Mouse (Mus musculus): ENCODE results near the gene Olfr617.
"Not testable (repeated sequence)": the region's sequence is repeated elsewhere in the genome, so short reads cannot be mapped to it uniquely, and the experiment has no call there.

Gene Olfr617

DNA sequence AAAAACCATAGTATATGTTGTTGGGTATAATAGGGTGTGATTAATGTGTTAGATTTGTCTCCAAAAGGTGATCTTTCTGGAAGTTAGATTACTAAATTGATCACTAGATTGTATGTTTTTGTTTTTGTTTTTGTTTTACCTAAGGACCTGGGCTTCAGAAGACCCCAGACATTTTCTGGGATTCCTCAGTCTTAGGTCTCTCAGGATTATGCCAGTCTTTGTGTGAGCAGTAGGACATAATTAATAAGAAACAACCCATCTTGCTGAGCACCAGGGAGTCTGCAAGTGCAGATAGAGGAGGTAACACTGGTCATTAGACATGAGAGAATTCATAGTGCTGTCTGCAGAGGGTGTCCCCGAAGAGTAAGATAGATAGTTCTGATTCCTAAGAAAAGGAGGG lies at the start of gene Olfr617:
Gene Olfr617 (plus strand): TSS at position 301 of the 400 bp plus-strand sequence.
- DNase-seq (ENCODE audit: low spot score): no peak

GRCm38 (mm10) chr7:103542617-103543016 lies 30.2 kb upstream of the Olfr617 start, which contains the start of gene Olfr612:
Gene Olfr612 (minus strand): TSS chr7:103542717.
- DNase-seq (ENCODE audit: low spot score): not testable (repeated sequence)

DNA sequence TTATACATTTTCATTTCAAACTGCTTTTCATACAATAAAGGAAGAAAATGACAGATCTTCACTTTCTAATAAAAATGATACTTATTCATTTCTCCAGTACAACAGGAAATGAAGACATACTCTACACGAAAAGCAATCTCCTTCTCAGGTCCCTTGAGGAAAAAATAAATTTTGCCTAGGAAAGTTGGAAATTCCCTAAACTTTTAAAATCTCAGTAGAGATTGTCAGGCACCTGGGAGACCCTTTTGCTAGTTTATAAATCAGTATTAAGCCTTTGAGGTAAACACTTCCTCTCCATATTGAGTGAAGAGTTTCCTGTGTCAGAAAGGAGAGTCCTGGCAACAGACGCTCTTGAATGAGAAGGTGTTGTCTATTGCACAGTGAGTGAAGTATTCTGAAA lies 25.1 kb upstream of the Olfr617 start, which contains the start of gene Olfr613:
Gene Olfr613 (plus strand): TSS at position 301 of the 400 bp plus-strand sequence.
- no peak for DNase-seq (ENCODE audit: low spot score)

DNA sequence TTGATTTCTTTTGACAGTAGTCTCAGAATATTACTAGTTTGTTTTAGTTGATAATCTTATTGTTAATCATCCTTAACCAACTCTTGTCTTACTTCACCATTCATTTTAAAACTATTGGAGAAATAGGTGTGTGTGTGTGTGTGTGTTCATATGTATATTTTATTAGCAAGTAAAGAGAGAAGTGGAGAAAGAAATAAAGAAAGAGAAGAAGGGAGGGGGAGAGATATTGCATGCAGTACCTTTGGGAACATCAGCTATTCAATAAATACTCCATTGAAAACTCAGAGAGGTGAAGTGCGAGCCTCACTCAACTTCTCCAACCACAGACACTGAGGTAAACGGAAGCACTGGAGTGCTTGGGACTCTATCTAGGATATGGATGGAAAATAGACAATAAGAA lies 17.1 kb upstream of the Olfr617 start, which contains the start of gene Olfr615:
Gene Olfr615 (plus strand): TSS at position 301 of the 400 bp plus-strand sequence.
- DNase-seq (ENCODE audit: low spot score): no peak

- DNase-seq (ENCODE audit: low spot score): no peak
Measured at GRCm38 (mm10) chr7:103569043-103569442, 3.8 kb upstream of the Olfr617 start, which contains the start of gene Olfr616. Gene Olfr616 (minus strand): TSS chr7:103569143.

GRCm38 (mm10) chr7:103589803-103590202 lies 16.9 kb downstream of the Olfr617 start, which contains the start of gene Olfr618:
Gene Olfr618 (plus strand): TSS chr7:103590103.
- DNase-seq (ENCODE audit: low spot score): no peak

DNA sequence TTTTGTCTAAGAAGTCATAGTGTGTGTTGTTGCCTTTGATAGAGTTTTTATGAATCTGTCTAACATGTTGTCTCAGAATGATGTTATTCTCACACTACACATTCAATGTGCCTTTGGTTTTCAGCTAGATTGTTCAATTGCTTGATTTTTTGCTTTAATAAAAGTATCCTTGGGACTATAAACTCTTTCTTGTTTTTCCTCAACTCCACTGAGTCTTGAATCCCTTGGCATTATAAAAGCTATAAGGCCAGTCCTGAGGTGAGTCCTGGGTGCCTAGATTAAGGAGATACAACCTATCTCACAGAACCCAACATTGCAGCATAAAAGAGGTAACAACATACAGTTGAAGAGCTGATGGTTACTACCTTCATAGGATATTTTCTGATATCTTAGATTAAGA lies 27.4 kb downstream of the Olfr617 start, which contains the start of gene Olfr619:
Gene Olfr619 (plus strand): TSS at position 301 of the 400 bp plus-strand sequence.
- DNase-seq (ENCODE audit: low spot score): no peak

- no peak for DNase-seq (ENCODE audit: low spot score)
Measured at GRCm38 (mm10) chr7:103607425-103607824, 34.6 kb downstream of the Olfr617 start.

DNA sequence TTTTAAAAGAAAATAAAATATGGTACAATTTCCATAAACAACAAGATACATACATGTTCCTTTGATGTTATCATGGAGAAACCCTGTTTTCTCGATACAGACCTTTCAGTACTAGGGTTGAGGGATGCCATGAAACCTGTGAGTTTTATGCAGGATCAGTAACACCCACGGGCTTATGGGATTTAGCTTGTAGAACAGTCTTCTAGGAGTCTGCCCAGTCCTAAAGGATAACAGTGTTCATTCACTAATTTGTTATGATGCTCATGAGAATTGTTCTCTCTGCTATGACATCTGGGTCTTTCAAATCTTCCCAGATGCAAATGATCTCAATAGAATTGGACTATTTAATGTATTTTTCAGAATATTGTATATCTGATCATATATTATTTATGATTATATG lies 39.6 kb downstream of the Olfr617 start, which contains the start of gene Olfr620:
Gene Olfr620 (minus strand): TSS at position 101 of the 400 bp plus-strand sequence.
- no peak for DNase-seq (ENCODE audit: low spot score)

All from MN1 (cell line).